Mouse (Mus musculus) urinary bladder, adult 2 months (tissue): ENCODE measurements around the gene Ahdc1. TPM values are rescaled to one million over a fixed set of nuclear protein-coding genes. Genes with fewer than 3 reads are reported as not detected.

Experiments used
- DNase-seq: peaks from one replicate; pipeline ENCODE4 v3.0.0; 2022; ENCODE audit warnings: low spot score
- polyA plus RNA-seq: library from polyadenylated mRNA; depleted of rRNA; stranded (reverse); fragments of >200 nt; gene quantifications from 2 replicates; pipeline ENCODE4 v1.2.3, GENCODE M21; 2012

Gene Ahdc1
- polyA plus RNA-seq, 1 experiment: 5.3 TPM

DNA sequence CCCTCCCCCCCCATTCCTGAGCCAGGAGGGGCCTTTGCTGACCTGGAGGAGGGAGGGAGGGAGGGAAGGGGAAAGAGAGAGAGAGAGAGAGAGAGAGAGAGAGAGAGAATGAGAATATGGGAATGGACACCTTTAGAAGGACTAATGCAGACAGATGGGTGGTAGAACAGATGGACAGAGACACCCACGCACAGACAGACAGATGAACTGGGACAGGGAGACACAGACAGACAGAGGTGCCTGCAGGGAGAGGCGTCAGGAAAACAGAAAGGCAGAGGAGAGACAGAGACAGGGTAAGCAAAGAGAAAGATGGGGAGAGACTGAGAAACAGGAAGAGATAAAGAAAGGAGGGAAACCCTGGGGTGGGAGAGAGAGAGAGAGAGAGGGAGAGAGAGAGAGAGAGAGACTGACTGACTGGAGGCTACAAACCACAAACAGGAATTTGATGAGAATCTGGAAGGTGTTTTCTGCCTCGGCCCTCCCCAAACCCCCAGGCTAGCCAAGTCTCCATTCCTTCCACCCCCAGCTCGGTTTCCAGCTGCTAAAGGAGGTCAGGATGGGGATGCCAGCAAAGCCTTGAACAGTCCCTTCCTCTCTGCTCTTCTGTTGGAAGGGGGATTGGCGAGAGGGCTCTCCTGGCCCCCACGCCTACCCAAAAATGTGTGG lies 6.7 kb downstream of the Ahdc1 start:
- no peak for DNase-seq

DNA sequence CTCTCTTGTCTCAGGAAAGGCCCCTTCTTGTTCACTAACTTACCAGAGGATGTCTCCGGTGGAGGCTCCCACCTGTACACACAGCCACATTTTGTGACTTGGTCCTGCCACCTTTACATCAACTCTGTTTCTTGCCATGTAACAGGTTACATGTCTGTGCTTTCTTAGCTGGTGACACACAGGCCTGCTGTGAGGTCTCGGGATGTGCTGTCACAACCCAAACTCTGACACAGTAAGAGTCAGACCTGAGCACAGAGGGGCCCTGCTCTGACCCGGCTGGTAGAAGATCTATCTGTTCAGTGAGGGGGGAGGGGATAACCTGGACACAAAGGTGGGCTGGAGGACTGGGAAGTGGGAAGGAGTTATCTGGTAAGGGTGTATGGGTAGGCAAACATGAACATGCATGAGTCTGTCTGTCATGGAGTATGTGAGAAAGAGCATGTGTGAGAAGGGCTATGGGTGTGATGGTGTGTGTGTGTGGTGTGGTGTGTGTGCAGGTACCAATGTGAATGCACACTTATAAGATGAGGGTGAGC lies 7.3 kb downstream of the Ahdc1 start:
- DNase-seq: no peak

GRCm38 (mm10) chr4:133020721-133021120 lies 9.7 kb downstream of the Ahdc1 start:
- no peak for DNase-seq

- no peak for DNase-seq
Measured at GRCm38 (mm10) chr4:133021181-133021671, 10.2 kb downstream of the Ahdc1 start.

DNA sequence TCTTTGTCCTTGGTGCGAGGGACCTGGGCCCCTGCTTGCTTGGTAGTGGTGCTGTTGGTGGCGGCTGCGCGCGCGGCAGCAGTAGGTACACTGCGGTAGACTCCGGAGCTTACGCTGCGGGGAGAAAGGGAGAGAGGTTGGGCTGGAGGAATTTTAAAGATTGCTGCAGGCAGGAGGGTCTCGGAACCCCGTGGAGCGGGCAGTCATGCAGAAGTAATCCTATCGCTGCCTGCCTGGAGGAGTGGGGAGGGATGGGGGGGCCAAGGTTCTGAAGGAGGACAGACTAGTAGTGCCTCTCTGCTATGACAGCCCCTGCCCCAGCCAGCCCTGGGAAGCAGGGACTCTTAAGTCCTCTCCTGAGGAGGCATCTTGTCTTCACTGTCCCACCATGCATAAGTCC lies 11.2 kb downstream of the Ahdc1 start:
- DNase-seq: no peak

GRCm38 (mm10) chr4:133022954-133023635 lies 12.0 kb downstream of the Ahdc1 start:
- DNase-seq: no peak

GRCm38 (mm10) chr4:133023636-133024035 lies 12.6 kb downstream of the Ahdc1 start:
- no peak for DNase-seq

- no peak for DNase-seq
Measured at GRCm38 (mm10) chr4:133024404-133024803, 13.3 kb downstream of the Ahdc1 start.

GRCm38 (mm10) chr4:133024969-133025685 lies 14.1 kb downstream of the Ahdc1 start:
- DNase-seq: no peak

- DNase-seq: no peak
Measured at GRCm38 (mm10) chr4:133026272-133026671, 15.2 kb downstream of the Ahdc1 start.

GRCm38 (mm10) chr4:133026826-133027375 lies 15.8 kb downstream of the Ahdc1 start:
- DNase-seq: no peak

DNA sequence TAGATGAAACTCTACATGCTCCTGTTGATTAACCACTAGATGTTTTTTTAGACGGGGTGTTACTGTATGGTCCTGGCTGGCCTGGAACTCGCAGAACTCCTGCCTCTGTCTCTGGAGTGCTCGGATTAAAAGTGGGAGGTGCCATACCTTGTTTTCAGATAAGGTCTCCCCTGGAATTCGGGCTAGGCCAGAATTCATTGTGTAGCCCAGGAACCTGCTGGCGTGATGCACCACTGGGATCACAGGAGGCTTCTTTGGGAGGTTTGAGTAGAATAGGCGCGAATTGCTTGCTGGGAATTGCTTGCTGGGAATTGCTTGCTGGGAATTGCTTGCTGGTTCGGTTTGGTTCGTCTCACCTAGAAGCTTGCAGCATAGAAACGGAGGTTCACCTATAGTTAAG lies 16.7 kb downstream of the Ahdc1 start:
- no peak for DNase-seq

DNA sequence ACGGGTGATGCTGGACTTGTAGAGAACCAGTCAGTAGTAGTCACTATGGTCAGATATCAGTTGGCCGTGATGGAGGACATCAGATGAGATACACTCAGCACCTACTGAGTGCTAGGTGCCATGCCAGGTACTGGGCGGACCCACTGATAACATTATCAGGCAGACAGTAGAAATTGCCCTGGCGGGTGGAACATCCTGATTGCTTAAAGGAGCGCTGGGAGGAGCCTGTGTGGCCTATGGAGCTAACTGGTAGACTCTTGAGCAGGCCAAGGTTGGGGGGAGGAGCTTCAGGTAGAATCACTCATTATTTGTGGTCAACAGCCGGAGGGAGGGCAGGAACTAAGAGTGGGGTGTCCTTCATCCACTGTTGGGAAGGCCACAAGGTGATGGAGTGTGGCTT lies 17.1 kb downstream of the Ahdc1 start:
- DNase-seq: no peak

DNA sequence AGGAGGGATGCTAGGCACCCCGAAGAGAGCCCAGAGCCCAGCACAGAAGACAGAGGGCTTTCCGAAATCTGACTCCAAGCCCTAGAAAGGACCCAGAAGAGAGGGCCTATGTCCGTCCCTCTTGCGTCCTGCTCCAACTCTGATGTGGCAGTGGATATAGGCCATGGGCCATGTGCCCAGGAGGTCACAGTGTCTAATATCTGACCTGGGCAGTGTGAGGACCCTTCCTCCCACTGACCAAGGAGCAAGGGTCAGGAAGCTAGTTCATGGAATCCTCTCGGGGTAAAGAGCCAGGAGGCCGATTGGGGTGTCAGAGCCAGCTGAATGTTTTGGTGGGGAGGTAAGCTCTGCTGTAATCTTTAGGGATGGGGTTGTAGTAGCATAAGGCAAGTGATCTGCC lies 17.8 kb downstream of the Ahdc1 start:
- no peak for DNase-seq

DNA sequence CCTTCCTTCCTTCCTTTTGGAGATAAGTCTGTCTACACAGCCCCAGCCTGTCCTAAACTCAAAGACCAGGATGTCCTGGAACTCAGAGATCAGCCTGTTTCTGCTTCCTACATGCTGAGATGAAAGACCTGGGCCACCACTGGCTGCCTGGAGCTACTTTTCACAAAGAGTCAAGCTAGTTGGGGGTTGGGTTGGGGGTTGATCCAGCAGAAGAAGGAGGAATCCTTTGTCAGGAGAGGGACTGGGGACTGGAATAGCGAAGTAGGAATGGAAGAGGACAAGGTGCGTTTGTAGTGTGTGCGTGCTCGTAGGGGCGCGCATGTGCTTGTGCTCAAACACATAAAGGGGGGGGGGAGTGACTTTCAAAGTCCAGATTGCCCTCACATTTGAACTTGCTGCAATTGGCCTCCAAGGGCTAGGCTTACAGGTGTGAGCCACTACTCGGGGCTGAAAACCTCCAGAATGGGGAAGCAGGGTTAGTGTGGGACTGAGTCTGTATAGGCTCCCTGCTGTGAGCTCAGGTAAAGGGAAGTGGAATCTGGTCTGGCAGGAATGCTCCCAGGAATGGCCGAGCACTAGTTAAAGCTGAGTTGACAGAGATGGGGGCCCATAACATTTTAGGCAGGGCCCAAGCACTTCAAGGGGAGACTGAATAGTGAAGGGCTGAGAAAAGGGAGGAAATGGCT lies 21.5 kb downstream of the Ahdc1 start:
- no peak for DNase-seq

- no peak for DNase-seq
Measured at GRCm38 (mm10) chr4:133034478-133034877, 23.4 kb downstream of the Ahdc1 start.

DNA sequence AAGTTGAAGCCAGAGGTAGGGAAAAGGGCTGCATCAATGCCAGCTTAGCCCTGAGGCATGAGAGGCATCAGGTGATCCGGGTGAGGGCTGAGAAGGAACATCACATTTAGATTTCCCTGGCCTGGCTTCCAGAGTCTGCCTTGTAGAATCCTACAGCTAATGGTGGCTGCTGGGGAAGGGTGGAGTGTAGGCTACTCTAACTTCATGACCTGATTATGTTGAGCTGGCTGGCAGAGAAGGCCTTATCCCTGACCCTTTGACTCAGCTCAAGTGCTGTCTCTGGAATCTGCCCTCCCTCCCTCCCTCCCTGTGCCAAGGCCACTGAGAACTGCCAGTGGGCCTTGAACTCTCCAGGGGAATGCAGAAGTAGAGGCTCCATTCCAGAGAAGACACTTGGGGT lies 24.4 kb downstream of the Ahdc1 start:
- no peak for DNase-seq

- DNase-seq: no peak
Measured at GRCm38 (mm10) chr4:133035946-133036345, 24.9 kb downstream of the Ahdc1 start.

GRCm38 (mm10) chr4:133037293-133037692 lies 26.2 kb downstream of the Ahdc1 start:
- no peak for DNase-seq

GRCm38 (mm10) chr4:133037798-133038197 lies 26.7 kb downstream of the Ahdc1 start:
- no peak for DNase-seq

DNA sequence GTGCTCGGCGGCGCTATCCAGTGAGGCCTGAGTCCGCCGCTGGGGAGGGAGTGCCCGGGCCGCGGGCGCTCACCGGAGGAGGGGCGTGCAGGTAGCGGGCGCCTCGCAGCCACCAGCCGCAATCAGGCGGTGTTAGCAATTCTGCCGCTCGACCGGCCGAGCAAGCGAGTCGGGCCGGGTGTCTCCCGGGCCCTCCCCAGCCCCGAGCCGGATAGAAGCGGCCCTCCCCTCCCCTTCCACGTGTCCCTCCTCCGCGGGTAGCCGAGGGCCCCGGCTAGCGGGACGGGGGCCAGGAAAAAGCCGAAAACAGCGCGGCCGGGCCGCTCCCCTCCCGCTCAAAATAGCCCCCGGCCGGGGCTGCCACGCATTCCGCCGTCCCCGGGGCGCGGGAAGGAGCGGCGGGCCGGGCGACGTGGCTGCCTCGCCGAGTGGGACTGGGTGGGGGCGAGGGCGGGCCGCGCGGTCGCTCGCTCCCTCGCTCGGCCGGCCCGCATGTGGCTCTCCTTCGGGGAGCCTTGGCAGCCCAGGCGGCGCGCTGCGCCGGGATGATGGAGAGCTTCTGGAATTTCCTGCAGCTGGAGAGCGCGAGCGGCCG lies 27.6 kb downstream of the Ahdc1 start:
- no peak for DNase-seq
